Mouse (Mus musculus) CD8-positive naive resting alpha-beta T cell, adult 2 months (primary cell): ENCODE data around the gene Snrnp35.
"Not testable (repeated sequence)": the region's sequence is repeated elsewhere in the genome, so short reads cannot be mapped to it uniquely, and the experiment has no call there.

Experiments used
- DNase-seq, 2 experiments: peaks; one replicate each; pipeline ENCODE4 v3.0.0; 2022; ENCODE audit warnings: low read depth in 2 of 2, low spot score in 2 of 2

Gene Snrnp35

DNA sequence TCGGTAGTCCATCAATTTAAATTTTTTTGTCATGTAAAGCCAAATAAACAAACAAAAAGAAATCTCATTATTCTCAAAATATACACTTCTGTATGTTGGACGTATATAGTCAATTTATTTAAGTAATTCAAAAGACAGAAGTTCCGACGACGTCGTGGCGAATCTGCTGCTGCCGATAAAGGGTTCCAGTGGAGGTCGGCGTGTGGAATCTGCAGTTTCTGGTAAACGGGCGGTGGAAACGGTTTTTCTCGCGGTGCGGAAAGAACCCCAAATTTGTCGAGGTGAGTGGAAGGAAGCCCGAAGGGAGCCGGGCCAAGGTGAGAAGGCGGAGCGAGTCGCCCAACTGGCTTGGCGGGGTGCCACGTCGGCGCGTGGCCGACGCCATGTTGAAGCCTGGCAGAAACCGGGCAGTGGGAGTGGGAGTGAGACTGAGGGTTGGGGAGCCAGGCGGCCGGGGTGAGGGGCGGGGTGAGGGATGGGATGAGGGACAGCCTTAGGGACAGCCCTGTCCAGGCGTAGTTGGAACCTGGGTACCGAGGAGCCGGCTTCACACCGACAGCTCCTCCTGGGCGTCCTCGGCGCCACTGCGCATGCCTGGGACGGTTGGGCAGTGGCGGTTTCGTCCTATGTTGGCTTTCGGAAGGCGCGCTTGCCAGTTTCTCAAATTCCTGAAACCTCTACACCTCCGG lies at the start of gene Snrnp35:
Gene Snrnp35, plus strand, starts transcription at position 169 of the 689 bp plus-strand sequence.
- peak; percentile 92 to 93 for DNase-seq

DNA sequence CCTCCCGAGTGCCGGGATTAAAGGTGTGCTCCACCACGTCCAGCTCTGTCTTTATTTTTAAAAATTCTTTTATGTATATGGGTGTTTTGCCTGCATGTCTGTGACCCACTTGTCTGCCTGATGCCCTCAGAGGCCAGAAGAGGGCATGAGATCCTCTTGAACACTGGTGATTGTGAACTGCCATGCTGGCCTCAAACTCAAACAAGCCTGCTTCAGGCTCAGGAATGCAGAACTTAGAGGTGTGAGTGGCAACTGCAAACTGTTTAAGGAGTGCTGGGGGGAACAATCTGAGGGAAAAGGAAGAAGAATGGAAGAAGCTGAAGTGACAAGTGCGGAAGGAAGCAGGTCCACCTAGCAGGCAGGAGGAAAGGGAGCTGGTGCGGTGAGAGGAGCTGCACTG lies 44.7 kb upstream of the Snrnp35 start:
- DNase-seq, result no peak

DNA sequence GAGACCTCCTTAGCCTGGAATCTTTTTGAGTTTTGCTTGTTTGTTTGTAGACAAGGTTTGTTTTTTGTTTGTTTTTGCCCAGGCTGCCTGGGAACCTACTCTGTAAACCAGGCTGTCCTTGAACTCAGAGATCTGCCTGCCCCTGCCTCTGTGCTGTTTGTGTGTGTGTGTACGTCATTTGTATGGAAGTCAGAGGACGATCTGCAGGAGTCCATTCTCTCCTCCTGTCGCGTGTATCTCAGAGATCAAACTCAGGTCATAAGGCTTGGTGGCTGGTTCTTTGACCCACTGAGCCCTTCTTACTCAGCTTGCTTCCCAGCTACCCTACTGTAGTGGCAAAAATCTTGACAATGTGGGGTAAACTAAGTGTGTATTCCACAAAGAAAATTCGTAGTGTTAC lies 44.2 kb upstream of the Snrnp35 start:
- DNase-seq, result no peak

DNA sequence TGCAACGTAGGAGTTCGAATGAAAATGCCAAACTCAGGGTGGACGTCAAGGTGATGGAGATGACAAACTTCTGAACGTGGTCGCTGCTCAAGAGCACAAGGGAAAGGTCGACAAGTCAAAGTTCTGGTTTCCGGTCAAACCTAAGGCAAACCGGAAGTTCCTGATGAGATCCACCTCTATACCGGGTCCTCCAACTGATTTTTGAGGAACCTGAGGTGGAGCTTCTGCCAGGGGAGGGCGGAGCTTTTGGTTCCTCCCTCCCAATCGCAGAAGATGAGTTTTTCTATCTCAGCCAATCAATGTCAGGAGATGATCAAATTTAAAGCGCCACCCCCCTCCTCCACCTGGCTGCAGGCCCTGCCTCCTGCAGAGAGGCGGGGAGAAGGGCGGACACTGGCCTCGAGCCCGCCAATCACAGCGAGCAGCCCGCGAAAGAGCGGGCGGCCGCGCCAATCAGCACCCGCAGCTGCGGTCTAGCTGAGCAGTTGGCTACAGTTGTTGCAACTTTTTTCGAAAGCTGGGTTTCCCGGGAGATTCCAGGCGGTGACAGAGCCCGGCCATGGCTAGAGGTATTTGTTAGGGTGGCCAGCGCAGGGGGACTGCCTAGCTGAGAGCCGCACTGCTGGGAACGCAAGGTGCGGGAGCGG lies 43.4 kb upstream of the Snrnp35 start, which contains the start of gene Kmt5a:
Gene Kmt5a, plus strand, starts transcription at position 484 of the 647 bp plus-strand sequence.
- DNase-seq, result peak; percentile 88 to 90

DNA sequence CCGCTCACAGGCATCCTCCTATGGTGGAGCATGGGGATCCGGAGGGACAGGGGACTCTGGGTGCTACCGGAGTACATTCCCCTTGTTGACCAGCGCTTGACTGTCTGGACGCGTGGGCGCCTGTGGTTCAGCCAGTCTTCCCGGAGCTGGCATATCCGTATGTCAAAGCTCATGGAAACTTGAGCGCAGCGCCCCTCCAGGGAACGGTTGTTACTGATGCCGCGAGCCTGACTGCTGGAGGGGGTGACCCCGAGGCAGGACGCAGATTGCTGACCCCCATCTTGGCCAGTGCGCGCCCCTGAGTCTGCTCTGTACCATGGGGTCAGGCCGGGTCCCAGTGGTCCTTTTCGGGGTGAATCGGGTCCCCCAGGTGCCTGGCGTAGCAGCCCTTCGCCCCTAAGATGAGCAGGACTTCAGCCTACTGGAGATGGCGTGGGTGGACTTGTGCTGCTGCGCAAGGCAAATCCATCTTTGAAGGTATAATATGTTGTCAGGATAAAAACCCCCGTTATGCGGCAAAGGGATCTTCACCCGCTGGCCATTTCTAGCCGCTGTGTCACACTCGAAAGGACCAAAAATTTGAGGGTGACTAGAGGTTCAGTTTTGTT lies 42.7 kb upstream of the Snrnp35 start:
- peak; percentile 31 to 50 for DNase-seq

DNA sequence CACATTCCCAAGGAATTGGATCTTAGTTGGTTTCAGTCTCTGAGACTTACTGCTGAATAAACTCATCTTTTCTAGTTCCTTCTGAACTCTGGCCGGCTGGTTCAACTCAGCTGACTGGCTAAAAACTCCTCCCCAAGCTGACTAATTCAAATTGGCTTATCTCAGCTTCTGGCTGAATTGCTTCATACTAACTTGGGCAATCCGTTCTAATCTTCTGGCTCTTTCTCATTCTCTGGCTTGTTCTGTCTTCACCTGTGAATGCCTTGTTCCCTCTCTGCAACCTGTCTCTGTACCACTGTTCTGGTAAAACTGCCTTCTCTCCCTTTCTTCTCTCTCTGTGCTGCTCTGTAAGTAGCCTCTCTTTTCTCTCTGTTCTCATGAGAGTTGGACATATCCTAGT lies 40.3 kb upstream of the Snrnp35 start:
- no peak for DNase-seq

DNA sequence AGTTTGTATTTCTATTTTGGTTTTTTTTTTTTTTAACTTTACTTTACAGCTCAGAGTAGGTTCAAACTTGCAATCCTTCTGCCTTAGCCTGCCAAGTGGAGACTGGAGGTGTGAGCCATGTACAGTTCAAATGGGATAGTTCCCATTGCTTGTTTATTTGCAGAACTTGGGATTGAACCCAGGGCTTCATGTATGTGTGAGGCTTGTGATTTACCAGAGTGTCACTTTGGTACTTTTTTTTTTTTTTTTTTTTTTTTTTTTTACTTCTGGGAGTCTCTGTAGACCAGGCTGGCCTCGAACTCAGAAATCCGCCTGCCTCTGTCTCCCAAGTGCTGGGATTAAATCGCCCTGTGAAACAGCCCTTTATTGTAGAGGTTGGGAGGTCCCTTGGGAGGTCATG lies 38.7 kb upstream of the Snrnp35 start:
- no peak for DNase-seq

DNA sequence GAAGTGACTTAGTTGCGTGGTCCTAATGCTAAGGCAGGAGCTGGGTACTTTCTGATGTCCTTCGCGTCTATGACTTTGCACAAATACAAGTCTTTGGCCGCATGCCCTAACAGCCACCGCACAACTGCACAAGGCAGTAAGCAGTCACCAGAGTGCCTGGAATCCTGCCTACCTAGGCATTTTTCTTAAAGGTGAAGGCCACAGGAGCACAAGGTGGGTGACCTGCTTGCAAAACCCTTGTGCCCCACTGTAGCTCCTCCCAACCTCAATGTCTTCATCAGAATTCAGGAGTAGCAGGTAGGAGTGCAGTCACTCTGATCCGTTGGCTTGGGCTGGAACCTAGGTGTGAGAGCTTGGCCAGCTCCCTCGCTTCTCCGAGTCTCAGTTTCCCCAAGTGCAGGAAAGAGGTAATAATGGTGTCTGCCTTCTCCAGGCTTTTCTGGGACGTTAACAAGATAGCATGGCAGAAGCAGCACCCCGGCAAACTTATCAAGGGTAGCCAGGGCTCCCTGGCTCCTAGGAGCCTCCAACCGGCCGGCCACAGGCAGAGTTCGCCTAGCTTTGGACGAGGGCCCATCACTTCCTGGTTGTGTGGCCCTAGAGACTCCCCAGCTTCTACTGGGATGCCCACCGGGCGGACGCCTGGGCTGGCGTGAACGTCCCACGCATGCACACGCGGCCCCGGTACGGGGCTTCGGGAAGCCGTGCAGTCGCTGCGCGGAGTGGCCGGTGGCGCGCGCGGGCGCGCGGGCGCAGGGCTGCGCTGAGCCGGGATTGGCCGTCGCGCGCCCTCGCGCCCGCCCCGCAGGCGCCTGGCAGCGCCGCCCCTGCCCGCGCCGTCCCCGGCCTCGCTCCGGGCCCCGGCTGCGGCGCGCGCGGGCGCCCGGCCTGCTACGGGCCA lies 38.0 kb upstream of the Snrnp35 start:
- peak; percentile 32 to 39 for DNase-seq

DNA sequence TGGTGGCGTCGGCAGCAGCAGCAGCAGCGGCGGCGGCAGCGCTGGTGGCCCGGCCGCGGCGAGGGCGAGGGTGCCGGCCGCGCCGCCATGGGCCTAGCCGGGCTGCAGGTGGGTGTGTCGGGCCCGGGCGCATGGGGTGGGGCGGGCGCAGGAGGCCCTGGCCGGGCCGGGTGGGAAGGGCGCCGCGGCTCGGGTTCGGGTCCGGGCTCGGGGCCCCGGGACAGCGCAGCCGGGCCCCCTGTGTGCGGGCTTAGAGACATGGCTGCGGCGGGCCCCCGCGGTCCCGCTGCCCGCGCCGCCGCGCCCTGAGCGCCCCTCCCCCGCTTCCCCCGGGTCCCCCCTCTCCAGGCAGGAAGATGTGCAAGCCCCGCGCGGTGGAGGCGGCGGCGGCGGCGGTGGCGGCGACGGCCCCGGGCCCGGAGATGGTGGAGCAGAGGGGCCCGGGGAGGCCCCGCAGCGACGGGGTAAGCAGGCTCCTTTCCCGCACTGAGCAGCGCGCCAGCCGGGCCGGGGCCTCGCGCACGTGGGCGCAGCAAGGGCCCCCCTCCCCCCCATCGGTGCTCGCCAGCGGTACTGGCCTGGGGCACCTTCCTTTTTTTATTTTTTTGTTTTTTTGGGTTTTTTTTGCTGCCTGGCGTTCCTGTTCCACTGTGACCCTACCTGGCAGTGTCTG lies 37.2 kb upstream of the Snrnp35 start:
- DNase-seq, result no peak

DNA sequence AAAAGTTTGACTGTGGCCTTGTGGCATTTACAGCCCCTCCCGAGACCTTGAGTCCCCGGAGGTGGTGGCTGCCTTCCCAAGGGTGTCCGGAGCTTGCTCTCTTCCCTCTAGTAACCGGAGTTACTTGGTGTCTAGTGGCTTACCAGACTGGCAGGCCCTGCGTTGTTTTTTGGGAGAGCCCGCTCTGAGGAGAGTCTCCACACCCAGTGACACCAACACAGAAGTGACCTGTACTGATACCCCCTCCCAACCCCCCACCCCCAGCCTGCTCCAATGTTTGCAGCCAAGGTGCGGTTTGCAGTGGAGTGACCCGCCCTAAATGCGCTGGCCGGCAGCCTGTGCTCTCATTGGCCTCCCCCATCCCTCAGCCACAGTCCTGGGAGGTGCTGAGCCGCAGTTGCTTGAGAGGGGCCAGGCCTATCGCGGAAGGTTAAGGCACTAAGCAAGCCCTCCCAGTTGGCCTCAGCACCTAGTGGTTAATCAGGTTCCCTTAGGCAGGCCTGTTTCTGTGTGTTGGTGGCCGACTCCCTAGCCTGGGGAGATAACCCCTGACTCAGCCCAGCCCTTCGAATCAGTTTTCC lies 36.5 kb upstream of the Snrnp35 start:
- DNase-seq, result no peak

DNA sequence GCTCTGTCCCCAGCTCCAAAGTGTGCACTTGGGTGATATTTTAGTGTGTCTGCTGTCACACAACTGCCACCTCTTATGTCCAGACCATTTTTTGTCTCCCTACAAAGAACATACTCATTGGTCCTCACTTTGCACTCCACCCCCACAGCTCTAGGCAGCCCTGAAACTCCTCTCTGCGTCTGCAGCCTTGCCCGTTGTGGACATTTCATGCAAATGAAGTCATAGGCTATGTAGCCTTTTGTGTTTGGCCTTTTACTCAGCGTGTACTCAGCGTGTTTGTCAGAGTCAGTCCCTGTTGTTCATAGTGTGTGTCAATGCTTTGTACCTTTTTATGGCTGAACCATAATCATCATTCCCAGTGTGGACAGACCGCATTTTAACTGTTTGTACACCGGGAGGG lies 33.4 kb upstream of the Snrnp35 start:
- no peak for DNase-seq

DNA sequence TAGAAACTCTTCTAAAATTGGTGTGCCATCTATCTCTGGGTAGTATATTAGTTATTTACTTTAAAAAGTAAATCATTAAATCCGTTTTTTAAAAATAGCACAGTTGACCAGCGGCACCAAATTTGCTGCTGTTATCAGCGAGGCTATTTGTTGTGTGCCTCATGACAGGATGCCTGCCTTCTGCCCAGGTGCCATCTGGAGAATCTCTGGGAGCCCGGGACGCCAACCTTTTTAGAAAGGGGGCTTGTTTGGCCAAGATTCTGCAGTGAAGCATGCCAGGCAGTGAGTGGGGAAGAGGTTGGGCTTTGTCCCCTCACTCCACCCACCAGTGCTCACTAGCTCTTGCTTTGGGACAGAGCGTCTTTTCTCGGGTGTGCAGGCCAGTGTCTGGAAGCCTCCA lies 32.9 kb upstream of the Snrnp35 start:
- no peak for DNase-seq

DNA sequence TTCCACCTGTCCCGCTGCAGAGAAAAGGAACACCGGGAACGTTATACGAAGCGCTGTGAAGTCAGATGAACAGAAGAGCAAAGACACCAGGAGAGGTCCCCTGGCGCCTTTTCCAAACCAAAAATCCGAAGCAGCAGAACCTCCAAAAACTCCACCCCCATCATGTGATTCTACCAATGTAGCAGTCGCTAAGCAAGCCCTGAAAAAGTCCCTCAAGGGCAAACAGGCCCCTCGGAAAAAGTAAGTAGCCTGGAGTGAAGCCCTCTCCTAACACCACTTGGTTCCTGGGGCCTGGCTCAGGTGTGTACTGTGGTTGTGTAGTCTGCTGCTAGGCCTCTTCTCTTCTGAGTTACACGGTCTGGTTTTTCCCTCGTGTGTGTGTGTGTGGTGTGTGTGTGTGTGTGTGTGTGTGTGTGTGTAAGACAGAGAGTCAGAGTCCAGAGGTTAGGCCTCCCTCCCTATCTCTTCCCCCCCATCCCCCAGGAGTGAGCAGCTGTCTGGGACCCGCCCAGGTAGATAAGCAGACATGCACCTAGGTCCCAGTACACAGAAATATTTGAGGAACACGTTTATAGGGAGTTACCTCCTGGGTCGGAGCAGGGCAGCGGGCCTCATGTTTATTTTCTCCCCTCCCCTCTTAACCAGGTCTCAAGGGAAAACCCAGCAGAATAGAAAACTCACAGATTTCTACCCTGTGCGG lies 32.1 kb upstream of the Snrnp35 start:
- no peak for DNase-seq

DNA sequence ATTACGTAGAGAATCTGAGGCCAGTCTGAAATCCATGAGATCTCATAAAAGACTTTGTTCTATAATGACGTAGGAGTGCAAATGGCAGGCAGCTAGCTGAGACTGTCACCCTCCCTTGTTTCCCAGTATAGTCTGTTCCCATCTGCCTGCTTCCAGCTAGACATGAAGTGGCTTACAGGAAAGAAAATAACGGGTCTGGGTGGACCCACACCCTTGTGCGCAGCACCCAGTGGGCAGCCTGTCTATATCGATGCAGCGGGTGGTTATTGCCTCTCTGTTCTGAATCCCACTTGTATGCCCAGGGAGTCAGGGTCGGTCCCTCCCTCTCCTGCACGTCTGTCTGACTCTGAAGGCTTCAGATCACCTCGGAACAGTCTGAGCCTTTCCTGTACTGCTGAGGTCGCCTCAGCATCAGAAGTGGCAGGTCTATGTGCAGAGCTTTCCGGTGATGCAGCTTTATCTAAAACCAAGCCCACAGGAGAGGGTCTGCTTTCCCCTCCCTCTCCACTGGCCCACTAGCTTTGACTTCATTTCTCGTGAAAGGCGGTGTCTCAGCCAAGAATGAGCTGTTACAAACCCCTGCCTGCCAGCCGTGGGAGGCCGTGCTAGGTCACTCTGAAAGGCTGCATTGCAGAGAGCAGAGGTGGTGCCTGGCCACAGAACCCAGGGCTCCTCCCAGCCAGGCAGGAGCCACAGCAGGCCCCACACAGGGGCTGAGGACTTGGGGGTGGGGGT lies 30.3 kb upstream of the Snrnp35 start:
- DNase-seq, result no peak

DNA sequence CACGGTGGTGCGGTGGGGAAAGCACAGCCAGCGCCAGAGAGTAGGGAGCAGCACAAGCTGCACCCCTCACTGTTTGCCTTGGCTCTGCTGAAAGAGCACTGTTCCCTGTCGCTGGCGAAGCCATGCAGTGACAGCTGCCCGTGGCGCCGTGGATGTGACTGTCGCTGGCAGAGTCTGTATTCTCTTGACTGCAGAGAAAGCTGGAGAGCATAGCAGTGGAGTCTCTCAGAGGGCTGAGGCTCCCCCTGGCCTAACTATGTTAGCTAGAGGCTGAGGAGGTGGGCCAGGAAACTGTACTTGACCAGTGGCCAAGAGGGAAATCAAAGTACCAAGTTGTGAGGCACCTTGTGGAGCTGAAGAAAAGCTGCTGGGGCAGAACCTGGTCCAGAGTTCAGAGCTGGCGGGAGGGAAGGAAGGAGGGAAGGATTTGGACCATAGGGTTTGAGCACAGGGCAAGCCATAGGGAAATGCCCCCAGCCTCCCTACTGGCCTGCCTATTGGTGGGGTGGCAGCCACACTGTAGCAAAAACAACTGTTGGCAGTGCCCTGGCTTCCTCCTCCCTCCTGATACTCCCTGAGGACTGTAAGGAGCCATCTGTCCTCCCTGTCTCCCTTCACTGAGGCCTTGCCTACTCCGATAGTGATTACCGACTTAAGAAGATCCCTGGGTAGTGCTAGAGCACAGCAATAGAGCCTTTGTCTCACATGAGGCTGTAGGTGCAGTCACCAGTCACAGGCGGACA lies 29.4 kb upstream of the Snrnp35 start:
- no peak for DNase-seq

DNA sequence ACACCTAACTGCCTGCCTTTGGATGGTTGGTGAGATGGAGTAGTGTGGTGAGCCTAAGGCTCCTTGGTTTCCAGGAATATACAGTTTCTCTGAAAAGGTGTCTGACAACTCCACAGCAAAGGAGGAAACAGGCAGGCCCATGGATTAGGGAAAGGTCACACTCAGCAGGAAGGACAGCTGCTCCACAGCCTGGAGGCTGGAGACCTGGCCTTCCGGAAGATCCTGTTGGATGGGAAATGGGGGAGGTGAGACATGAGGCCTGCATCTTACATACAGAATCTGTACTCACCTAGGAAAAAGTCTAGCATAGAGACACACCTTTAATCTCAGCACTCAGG lies 28.9 kb upstream of the Snrnp35 start:
- no peak for DNase-seq

DNA sequence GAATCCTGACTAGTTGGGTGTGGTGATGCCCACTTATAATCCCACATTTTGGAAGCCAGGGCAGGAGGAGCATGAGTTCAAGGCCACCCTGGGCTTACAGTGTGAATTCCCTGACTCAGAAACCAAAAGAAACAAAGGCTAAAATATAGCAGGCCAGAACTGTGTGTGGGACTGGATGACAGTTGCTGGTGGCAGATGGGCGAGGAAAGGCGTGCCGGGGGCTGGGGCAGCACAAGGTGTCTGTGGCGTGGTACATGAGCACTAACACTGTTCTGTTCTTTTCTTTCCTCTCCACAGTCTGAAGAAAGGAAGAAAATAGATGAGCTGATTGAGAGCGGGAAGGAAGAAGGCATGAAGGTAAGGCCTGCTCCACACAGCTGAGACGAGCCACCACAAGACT lies 26.2 kb upstream of the Snrnp35 start:
- no peak for DNase-seq

DNA sequence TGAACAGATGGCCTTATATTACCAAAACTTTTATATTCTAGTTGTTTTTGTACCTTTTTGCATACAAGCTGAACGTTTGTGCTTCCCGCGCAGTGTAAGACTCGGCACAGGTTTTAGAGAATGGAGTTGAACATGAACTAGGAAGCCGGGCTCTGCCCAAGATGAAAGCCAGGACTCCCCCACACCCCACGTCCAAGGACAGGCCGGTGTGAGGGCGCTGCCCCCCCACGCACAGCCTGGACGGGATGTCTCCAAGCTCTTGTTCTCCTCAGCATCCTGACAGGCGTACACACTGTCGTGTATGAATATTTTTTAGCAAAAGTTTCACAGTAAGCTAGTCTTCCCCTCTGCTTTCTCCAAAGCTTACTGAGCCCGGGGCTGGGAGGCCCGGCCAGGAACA lies 22.0 kb upstream of the Snrnp35 start:
- not testable (repeated sequence) for DNase-seq
